Mouse (Mus musculus) gastrocnemius, adult 2 months (tissue): ENCODE data around the gene Vegfa. TPM values are rescaled to one million over a fixed set of nuclear protein-coding genes. Genes with fewer than 3 reads are reported as not detected.

Experiments used
- DNase-seq: peaks from one replicate; pipeline ENCODE4 v3.0.0; 2022
- H3K27ac ChIP-seq: fragments of 200-600 bp; 2 replicates; pipeline ENCODE4 v1.8.1; 2022; ENCODE audit warnings: mild to moderate bottlenecking
- H3K4me3 ChIP-seq: fragments of 200-600 bp; 2 replicates; pipeline ENCODE4 v1.8.1; 2022; ENCODE audit warnings: mild to moderate bottlenecking, moderate library complexity
- CTCF ChIP-seq: fragments of 200-600 bp; IDR thresholded peaks from 2 replicates; pipeline ENCODE4 v1.8.1; 2022; ENCODE audit warnings: antibody characterized with exemption, mild to moderate bottlenecking, moderate library complexity
- intact Hi-C: fragments of 180-260 bp; cut with DNase I; formaldehyde crosslinking; loops from one replicate; pipeline ENCODE4 v1.15.1; 2025
- total RNA-seq, 2 experiments: library from RNA; stranded (reverse); gene quantifications; 2 replicates each; pipeline ENCODE4 v1.2.3; 2021

The Vegfa gene
- total RNA-seq, 2 experiments from 2014 or later = 135 to 219 TPM

DNA sequence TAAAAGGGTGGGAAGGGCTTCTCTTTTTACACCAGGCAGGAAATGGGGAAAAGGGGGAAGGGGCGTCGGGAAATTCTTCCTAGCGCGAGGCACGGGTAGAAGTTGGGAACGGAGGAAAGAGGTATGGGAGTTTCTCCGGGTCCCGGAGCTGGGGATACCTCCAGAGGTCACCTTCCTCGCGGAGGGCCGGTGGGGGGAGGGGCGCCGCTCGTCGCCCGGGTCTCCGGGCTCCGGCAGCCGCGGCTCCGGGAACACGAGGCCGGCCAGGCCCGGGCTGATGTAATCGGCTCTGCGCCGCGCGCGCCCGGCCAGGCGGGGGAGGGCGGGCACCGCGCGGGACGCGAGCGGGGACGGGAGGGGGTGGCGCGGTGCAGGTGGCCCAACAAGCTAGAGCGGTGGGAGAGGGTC is 1.8 kb downstream of the Vegfa start:
- Histone ChIP-seq H3K4me3 (peak overlapping the region; percentile 83), H3K27ac (peak overlapping the region; percentile 99)
- no peak for TF ChIP-seq CTCF
- DNase-seq = peak; percentile 90
- intact Hi-C loops = loop anchor here (10.0 kb wide), 1 partner anchor 436 kb away; the partner anchor contains the start of gene Slc29a1

DNA sequence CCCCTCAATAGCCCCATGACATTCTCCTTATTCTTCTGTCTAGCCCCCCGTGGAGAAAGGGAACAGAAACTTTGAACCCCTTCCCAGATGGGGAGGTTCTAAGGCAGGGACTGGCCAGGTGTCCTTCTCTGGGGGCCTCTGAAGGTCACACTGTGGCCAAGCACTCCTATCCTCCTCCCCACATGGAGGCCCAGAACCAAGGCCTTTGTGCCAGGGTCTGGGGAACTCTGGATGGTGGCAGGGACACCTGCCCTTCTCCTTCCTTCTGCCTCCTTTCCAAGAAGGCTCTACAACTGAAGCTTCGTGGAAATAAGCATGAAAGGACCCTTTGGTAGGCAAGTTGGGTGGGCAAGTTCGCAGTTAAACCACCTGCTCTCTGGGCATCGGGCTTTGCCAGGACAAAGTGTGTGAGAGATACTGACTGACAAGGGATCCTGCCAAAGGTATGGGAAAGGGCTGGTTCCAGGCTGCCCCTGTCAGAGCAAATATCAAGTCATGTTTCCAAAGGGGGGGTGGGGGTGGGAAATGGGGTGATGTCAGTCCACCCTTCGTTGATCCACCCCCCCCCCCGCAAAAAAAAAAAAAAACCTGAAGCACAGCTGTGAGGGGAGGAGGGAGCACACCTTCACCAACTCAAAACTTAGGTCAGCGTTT is 2.5 kb downstream of the Vegfa start:
- DNase-seq = peak; percentile 55
- H3K4me3 ChIP-seq = peak overlapping the region; percentile 83
- intact Hi-C loops = loop anchor here (1.0 to 10.0 kb wide), 3 partner anchors 127 to 435 kb away; partner anchors contain the start of gene Slc29a1
- no peak for TF ChIP-seq CTCF
- peak overlapping the region; percentile 99 for H3K27ac ChIP-seq

DNA sequence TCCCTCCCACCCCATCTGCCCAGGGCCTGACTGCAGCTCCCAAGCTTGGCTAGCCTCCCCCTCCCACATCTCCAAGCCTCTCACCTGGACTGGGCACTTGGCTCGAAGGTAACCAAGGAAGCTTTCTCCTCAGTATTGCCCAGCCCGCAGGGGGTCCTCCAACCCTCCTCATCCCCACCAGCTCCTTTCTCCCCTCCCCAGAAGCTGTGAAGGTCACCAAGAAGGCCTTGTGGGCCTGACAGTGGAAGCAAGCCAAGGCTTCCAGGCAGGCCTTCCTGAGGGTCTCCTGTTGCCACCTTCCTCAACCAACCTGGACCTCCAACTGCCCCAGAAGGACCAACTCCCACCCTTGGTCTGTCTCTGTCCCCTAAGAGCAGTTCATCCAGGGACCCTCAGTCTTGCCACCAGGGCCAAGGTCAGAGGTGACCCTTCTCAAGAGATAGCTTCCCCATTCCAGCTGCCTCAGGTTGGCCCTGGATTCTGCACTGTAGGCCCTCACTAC is 3.1 kb downstream of the Vegfa start:
- H3K27ac ChIP-seq = peak overlapping the region; percentile 99
- intact Hi-C loops = loop anchor here (1.0 to 5.0 kb wide), 2 partner anchors 127 to 213 kb away; no protein-coding TSS in a partner anchor

DNA sequence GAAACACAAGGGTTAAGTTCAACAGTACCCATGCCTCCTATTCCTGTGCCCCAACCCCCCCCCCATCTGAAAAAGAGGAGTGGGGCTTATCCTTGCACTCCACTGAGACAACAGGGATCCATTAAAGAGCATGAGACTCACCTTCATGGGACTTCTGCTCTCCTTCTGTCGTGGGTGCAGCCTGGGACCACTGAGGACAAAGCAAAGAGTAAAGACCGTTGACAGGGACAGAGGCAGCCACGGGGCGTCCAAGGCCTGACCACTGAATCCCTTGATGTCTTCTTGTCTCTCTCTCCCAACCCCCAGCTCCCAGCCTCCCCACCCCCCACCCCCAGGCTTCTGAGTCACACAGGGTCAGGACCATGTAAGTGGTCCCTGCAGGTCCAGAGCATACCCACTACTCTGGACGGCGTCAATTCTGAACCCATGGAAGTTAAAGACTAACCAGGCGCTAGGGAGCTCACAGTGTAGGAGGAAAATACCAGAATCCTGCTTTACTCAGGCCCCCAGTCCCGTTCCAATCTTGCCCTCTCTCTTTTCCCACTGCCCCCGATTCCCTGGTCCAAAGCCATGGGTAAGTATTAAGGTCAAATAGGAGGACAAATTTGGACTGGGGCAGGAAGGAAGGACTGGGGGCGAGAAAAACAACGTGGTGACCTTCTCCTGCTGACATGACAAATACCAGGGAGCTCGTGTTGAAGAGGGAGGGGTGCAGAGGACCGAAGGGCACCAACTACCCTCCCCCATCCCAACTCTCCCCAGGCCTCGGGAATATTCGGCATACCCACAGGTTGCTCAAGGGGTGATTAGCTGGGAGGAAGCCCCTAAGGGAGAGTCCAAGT is 3.7 kb downstream of the Vegfa start:
- Histone ChIP-seq H3K27ac (peak overlapping the region; percentile 99), H3K4me3 (peak overlapping the region; percentile 83)
- DNase-seq = no peak
- intact Hi-C loops = loop anchor here (1.0 to 5.0 kb wide), 2 partner anchors 126 to 212 kb away; no protein-coding TSS in a partner anchor
- no peak for TF ChIP-seq CTCF

More for the DNA sequence above, 3.1 kb downstream of the Vegfa start:
- peak overlapping the region; percentile 83 for H3K4me3 ChIP-seq
- TF ChIP-seq CTCF = no peak
- DNase-seq = peak; percentile 68

- peak overlapping the region; percentile 83 for H3K4me3 ChIP-seq
- peak; percentile 86 for DNase-seq
- intact Hi-C loops = loop anchor here (5.0 kb wide), 1 partner anchor 125 kb away; no protein-coding TSS in a partner anchor
- peak overlapping the region; percentile 99 for H3K27ac ChIP-seq
- TF ChIP-seq CTCF = peak; percentile 90
Measured at GRCm38 (mm10) chr17:46027066-46027917, 4.9 kb downstream of the Vegfa start.

DNA sequence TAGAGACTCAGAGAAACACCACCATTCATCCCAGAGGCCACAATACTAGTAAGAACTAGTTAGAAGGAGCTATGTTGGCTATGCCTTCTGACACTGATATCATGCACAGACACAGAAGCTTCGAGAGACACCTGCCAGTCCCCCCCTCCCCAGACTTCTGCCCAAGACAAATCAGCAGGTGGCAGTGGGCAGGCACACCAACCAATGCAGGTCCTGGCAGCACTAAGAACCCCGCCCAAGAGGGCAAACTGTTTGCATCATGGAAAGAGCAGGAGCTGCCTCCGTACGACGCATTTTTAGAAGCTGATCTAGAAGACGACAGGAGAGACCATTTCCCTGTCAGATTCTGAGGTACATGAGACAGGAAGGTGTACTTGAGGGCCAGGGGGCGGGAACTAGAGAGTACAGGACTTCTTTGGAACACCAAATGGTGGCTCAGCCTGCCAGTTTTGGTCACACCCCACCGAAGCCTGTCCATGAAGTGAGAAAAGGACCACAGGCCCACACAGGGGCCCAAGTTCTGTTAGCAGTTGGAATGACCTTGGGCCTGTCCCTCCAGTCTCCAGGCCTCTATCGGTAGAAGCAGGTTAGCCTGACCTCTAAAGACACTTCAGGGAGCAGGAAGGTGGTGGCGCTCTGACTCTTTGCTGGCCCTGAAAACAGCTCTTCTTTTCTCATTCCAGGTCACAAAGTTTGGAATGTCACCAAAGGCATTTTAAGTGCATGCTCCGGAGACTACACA is 6.1 kb downstream of the Vegfa start:
- no peak for TF ChIP-seq CTCF
- H3K4me3 ChIP-seq = peak overlapping the region; percentile 83
- no peak for DNase-seq
- intact Hi-C loops = loop anchor here (5.0 kb wide), 1 partner anchor 124 kb away; no protein-coding TSS in a partner anchor
- peak overlapping the region; percentile 99 for H3K27ac ChIP-seq

- no peak for TF ChIP-seq CTCF
- DNase-seq = no peak
- intact Hi-C loops = loop anchor here (5.0 kb wide), 1 partner anchor 123 kb away; no protein-coding TSS in a partner anchor
- Histone ChIP-seq H3K4me3 (0 out of 2 replicates have a peak overlapping the region, but pooled peaks have one; percentile 5), H3K27ac (peak overlapping the region; percentile 99; the same call in 1 of the 2 replicates)
Measured at GRCm38 (mm10) chr17:46025207-46025606, 7.0 kb downstream of the Vegfa start.

GRCm38 (mm10) chr17:46024192-46024591 is 8.0 kb downstream of the Vegfa start:
- no peak for DNase-seq
- Histone ChIP-seq H3K4me3 (no peak overlapping the region), H3K27ac (peak overlapping the region; percentile 99; the same call in 1 of the 2 replicates)
- TF ChIP-seq CTCF = no peak
- intact Hi-C loops = no loop called here

GRCm38 (mm10) chr17:46023572-46023971 is 8.6 kb downstream of the Vegfa start:
- intact Hi-C loops = no loop called here
- Histone ChIP-seq H3K27ac (no peak overlapping the region; the same call in 1 of the 2 replicates), H3K4me3 (no peak overlapping the region)
- TF ChIP-seq CTCF = no peak
- no peak for DNase-seq

DNA sequence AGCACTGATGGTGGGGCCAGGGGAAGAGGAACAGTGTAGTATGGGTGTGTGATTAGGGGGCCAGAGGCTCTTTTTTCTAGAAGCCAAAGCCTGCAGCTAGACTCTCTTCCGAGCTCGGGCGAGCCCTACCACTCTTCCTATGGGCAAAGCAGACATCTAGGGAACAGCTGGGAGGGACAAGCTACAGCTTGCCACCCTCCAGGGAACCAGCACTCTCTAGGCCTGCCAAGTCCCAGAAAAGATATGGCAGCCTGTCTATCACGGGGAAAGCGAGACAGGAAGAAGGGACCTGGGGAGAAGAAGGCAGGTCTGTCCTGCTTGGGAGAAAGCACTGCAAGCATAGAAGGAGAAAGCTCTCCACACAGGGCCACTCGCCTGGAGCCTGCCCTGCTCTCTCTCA is 9.2 kb downstream of the Vegfa start:
- Histone ChIP-seq H3K4me3 (no peak overlapping the region), H3K27ac (peak overlapping the region; percentile 51)
- intact Hi-C loops = no loop called here
- no peak for TF ChIP-seq CTCF
- DNase-seq = no peak

DNA sequence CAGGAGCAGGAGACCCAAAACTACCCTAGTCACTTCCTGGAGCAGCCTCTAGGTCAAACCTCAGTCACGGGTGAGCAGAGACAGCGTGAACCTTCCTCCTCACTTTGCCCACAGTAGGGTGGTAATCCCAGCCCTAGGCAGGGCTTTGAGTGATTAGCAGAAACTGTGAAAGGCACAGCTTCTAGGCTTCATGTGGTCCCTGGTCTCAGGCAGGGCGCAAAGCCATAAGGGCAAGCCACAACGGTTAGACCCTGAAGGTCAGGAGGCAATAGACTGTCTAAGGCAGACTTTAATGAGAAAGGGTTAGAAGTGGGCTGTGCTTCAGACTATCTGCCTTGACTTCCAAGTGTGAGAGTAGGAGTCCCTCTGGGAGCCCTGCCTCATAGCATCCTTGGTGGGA is 9.7 kb downstream of the Vegfa start:
- intact Hi-C loops = no loop called here
- DNase-seq = no peak
- H3K27ac ChIP-seq = peak overlapping the region; percentile 38; the same call in 1 of the 2 replicates
- no peak overlapping the region for H3K4me3 ChIP-seq
- no peak for TF ChIP-seq CTCF
